Mouse (Mus musculus): ENCODE data around the gene Tsen15. TPM values are rescaled to one million over a fixed set of nuclear protein-coding genes. Genes with fewer than 3 reads are reported as not detected.
A peak's percentile ranks its signal among the peaks of the same experiment; 100 is the strongest.

Gene Tsen15
- total and polyA plus RNA-seq, 2 experiments from 2014 or later = 49.8 to 50.8 TPM

- DNase-seq (ENCODE audit: low spot score) = no peak
- no peak for TF ChIP-seq CTCF (IDR thresholded peaks at IDR 0.05; ENCODE audit: low read depth)
- Histone ChIP-seq H3K4me1 (ENCODE audit: insufficient read depth, low read length) (no peaks in the 10 kb centered on the region), H3K27me3 (ENCODE audit: insufficient read depth, low read length) (no peaks in the 10 kb centered on the region), H3K9ac (replicated peaks; ENCODE audit: low read length) (no peak overlapping the region), H3K36me3 (ENCODE audit: insufficient read depth, low read length) (no peaks in the 10 kb centered on the region), H3K27ac (no peak overlapping the region), H3K4me3 (ENCODE audit: low read length) (no peak overlapping the region), H3K4me2 (ENCODE audit: low read depth, low read length) (no peak overlapping the region), H3K9me3 (ENCODE audit: low read length) (no peaks in the 10 kb centered on the region)
- ATAC-seq = no peak
- WGBS = 87% methylated on average over 13 of the region's 13 CpGs
These were observed 29.9 kb upstream of the Tsen15 start for GRCm38 (mm10) chr1:152416306-152416904.

GRCm38 (mm10) chr1:152414451-152414850 is 28.0 kb upstream of the Tsen15 start:
- Histone ChIP-seq H3K4me2 (ENCODE audit: low read depth, low read length) (no peak overlapping the region), H3K4me1 (ENCODE audit: insufficient read depth, low read length) (peaks cover 4% of the 10 kb centered on the region; the same call in 1 of the 2 replicates), H3K4me3 (ENCODE audit: low read length) (no peak overlapping the region), H3K9ac (replicated peaks; ENCODE audit: low read length) (no peak overlapping the region), H3K27me3 (ENCODE audit: insufficient read depth, low read length) (no peaks in the 10 kb centered on the region), H3K36me3 (ENCODE audit: insufficient read depth, low read length) (no peaks in the 10 kb centered on the region), H3K9me3 (ENCODE audit: low read length) (no peaks in the 10 kb centered on the region), H3K27ac (no peak overlapping the region)
- no peak for TF ChIP-seq CTCF (IDR thresholded peaks at IDR 0.05; ENCODE audit: low read depth)
- ATAC-seq (peak; percentile 61; the same call in 1 of the 2 replicates), DNase-seq (ENCODE audit: low spot score) (peak; percentile 60)
- whole genome bisulfite sequencing = 56% methylated on average over 10 of the region's 10 CpGs

GRCm38 (mm10) chr1:152413961-152414360 is 27.5 kb upstream of the Tsen15 start:
- TF ChIP-seq CTCF (IDR thresholded peaks at IDR 0.05; ENCODE audit: low read depth) = no peak
- no peak for ATAC-seq
- no peaks in the 10 kb centered on the region for H3K36me3 ChIP-seq (ENCODE audit: insufficient read depth, low read length)
- H3K9ac ChIP-seq (replicated peaks; ENCODE audit: low read length) = no peak overlapping the region
- H3K27ac ChIP-seq = no peak overlapping the region
- peaks cover 4% of the 10 kb centered on the region; the same call in 1 of the 2 replicates for H3K4me1 ChIP-seq (ENCODE audit: insufficient read depth, low read length)
- 72% methylated on average over 1 of the region's 1 CpGs for WGBS
- no peak for DNase-seq (ENCODE audit: low spot score)
- H3K4me2 ChIP-seq (ENCODE audit: low read depth, low read length) = no peak overlapping the region
- H3K27me3 ChIP-seq (ENCODE audit: insufficient read depth, low read length) = no peaks in the 10 kb centered on the region
- no peaks in the 10 kb centered on the region for H3K9me3 ChIP-seq (ENCODE audit: low read length)
- no peak overlapping the region for H3K4me3 ChIP-seq (ENCODE audit: low read length)

GRCm38 (mm10) chr1:152413116-152413515 is 26.6 kb upstream of the Tsen15 start:
- TF ChIP-seq CTCF (IDR thresholded peaks at IDR 0.05; ENCODE audit: low read depth) = no peak
- DNase-seq (ENCODE audit: low spot score) (no peak), ATAC-seq (no peak)
- H3K9me3 ChIP-seq (ENCODE audit: low read length) = no peaks in the 10 kb centered on the region
- peaks cover 4% of the 10 kb centered on the region; the same call in 1 of the 2 replicates for H3K4me1 ChIP-seq (ENCODE audit: insufficient read depth, low read length)
- no peak overlapping the region for H3K4me2 ChIP-seq (ENCODE audit: low read depth, low read length)
- H3K27ac ChIP-seq = no peak overlapping the region
- no peaks in the 10 kb centered on the region for H3K27me3 ChIP-seq (ENCODE audit: insufficient read depth, low read length)
- 96% methylated on average over 2 of the region's 2 CpGs for WGBS
- no peaks in the 10 kb centered on the region for H3K36me3 ChIP-seq (ENCODE audit: insufficient read depth, low read length)
- H3K9ac ChIP-seq (replicated peaks; ENCODE audit: low read length) = no peak overlapping the region
- no peak overlapping the region for H3K4me3 ChIP-seq (ENCODE audit: low read length)

- no peaks in the 10 kb centered on the region for H3K9me3 ChIP-seq (ENCODE audit: low read length)
- no peak overlapping the region for H3K27ac ChIP-seq
- no peak overlapping the region for H3K4me2 ChIP-seq (ENCODE audit: low read depth, low read length)
- no peaks in the 10 kb centered on the region for H3K36me3 ChIP-seq (ENCODE audit: insufficient read depth, low read length)
- ATAC-seq (peak; percentile 58), DNase-seq (ENCODE audit: low spot score) (peak; percentile 77)
- H3K9ac ChIP-seq (replicated peaks; ENCODE audit: low read length) = no peak overlapping the region
- no peak for TF ChIP-seq CTCF (IDR thresholded peaks at IDR 0.05; ENCODE audit: low read depth)
- H3K4me1 ChIP-seq (ENCODE audit: insufficient read depth, low read length) = peaks cover 4% of the 10 kb centered on the region; the same call in 1 of the 2 replicates
- 43% methylated on average over 3 of the region's 3 CpGs for WGBS
- no peak overlapping the region for H3K4me3 ChIP-seq (ENCODE audit: low read length)
- no peaks in the 10 kb centered on the region for H3K27me3 ChIP-seq (ENCODE audit: insufficient read depth, low read length)
These were observed 24.2 kb upstream of the Tsen15 start for GRCm38 (mm10) chr1:152410657-152411056.

GRCm38 (mm10) chr1:152409356-152409755 is 22.9 kb upstream of the Tsen15 start:
- no peaks in the 10 kb centered on the region for H3K36me3 ChIP-seq (ENCODE audit: insufficient read depth, low read length)
- DNase-seq (ENCODE audit: low spot score) (no peak), ATAC-seq (no peak)
- no peak for TF ChIP-seq CTCF (IDR thresholded peaks at IDR 0.05; ENCODE audit: low read depth)
- no peaks in the 10 kb centered on the region for H3K9me3 ChIP-seq (ENCODE audit: low read length)
- H3K4me3 ChIP-seq (ENCODE audit: low read length) = no peak overlapping the region
- no peak overlapping the region for H3K27ac ChIP-seq
- no peak overlapping the region for H3K4me2 ChIP-seq (ENCODE audit: low read depth, low read length)
- 64% methylated on average over 4 of the region's 4 CpGs for WGBS
- no peak overlapping the region for H3K9ac ChIP-seq (replicated peaks; ENCODE audit: low read length)
- peaks cover 4% of the 10 kb centered on the region; the same call in 1 of the 2 replicates for H3K4me1 ChIP-seq (ENCODE audit: insufficient read depth, low read length)
- no peaks in the 10 kb centered on the region for H3K27me3 ChIP-seq (ENCODE audit: insufficient read depth, low read length)
